Mouse (Mus musculus): Measurements from ENCODE around the gene Nuak2.

The Nuak2 gene

GRCm38 (mm10) chr1:132377055-132377365, 61.1 kb downstream of the Nuak2 start:
- no peak for DNase-seq (ENCODE audit: low read depth, low spot score)

DNA sequence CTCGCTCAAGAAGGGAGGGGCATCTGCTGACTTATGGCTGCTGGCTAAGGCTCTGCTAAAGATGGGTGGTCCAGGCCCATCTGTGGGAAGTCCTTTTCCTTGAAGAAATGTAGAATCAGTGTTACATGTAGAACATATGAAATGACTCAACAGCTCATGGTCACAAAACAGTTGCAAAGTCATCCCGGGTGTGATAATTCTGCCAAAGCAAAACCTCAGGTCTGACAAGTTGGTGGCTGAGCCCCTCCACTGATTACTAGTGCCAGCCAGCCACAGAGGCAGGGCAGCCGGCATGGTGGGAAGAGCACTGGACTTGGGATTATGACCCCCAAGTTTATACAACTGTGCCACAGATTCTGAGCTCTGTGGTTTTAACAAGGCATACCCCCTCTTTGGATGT, 61.9 kb downstream of the Nuak2 start:
- no peak for DNase-seq (ENCODE audit: low read depth, low spot score)

DNA sequence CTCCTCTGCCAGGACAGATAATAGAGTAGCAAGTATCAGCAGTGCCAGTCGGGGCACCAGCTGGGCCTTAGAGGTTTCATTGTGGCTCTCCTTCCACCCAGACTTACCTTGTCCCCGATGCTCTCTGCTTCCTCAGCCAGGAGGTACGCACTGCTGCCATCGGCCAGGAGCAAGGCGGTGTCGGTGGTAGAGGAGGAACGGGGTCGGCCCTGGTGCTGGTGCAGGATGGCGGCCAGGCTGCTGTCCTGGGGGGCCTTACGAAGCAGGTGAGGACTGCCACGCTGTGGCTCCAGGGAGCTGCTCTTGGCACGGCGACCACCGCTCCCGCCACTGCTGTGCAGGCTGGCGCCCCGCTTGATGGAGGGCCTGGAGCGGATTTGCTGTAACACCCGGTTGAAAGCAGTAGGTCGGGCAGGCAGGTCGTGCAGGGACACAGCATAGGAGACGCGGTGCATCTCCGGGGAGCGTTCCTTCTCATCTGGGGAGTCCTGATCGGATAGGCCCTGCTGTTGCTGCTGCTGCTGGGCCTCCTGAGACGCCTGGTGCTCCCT, 64.7 kb downstream of the Nuak2 start:
- DNase-seq (ENCODE audit: low read depth, low spot score): peak; percentile 57

- DNase-seq (ENCODE audit: low read depth, low spot score): no peak
Observed at GRCm38 (mm10) chr1:132381929-132382328, 66.0 kb downstream of the Nuak2 start.

Data from ZHBTc4 (cell line).